Mouse (Mus musculus): ENCODE results near the gene Bnip1. TPM values are rescaled to one million over a fixed set of nuclear protein-coding genes. Genes with fewer than 3 reads are reported as not detected.

Bnip1 gene
- total and polyA plus RNA-seq, 3 experiments: 50.9 to 59.6 (median 54.6) TPM

GRCm38 (mm10) chr17:26838191-26838910 is 57.5 kb downstream of the Bnip1 start:
- Histone ChIP-seq H3K4me3 (replicated peaks in 1 of 3; ENCODE audit: low read depth in 2 of 3, low read length in 2 of 3, poor library complexity in 1 of 3) (no peak overlapping the region), H3K27me3 (replicated peaks) (no peaks in the 10 kb centered on the region)
- dilution Hi-C loops (cut with MboI; ENCODE audit: extremely low pct_ligation_motif_present, extremely low pct_unique_long_range_greater_than_20kb, low sequenced_read_pairs): no loop called here

GRCm38 (mm10) chr17:26838911-26839717 is 58.2 kb downstream of the Bnip1 start:
- peaks cover 12% of the 10 kb centered on the region for H3K9me3 ChIP-seq (replicated peaks; ENCODE audit: low read length)
- no peaks in the 10 kb centered on the region for H3K36me3 ChIP-seq (replicated peaks in 1 of 2; ENCODE audit: control insufficient read depth in 1 of 2, insufficient read depth in 1 of 2, low read length in 1 of 2)
- H3K79me2 ChIP-seq (replicated peaks; ENCODE audit: control insufficient read depth, extremely low read depth, insufficient read depth, poor library complexity, severe bottlenecking): no peaks in the 10 kb centered on the region
- no peak overlapping the region for H3K4me2 ChIP-seq (ENCODE audit: insufficient read depth, low read depth, poor library complexity, severe bottlenecking)
- dilution Hi-C loops (cut with MboI; ENCODE audit: extremely low pct_ligation_motif_present, extremely low pct_unique_long_range_greater_than_20kb, low sequenced_read_pairs): no loop called here
- H3K27ac ChIP-seq (ENCODE audit: insufficient read depth, low read depth): no peak overlapping the region
- peaks cover 4 to 10% of the 10 kb centered on the region in 2 experiments for H3K4me1 ChIP-seq (ENCODE audit: control insufficient read depth in 1 of 2, insufficient read depth in 2 of 2)
- TF ChIP-seq GABPA (IDR thresholded peaks at IDR 0.05; ENCODE audit: insufficient replicate concordance, low read depth, low read length) (no peak), ZNF384 (IDR thresholded peaks at IDR 0.05; ENCODE audit: low read depth, low read length) (no peak), MYC (IDR thresholded peaks at IDR 0.05; ENCODE audit: low read depth, low read length) (no peak), POLR2A (IDR thresholded peaks at IDR 0.05; ENCODE audit: low read depth, low read length) (no peak), ZKSCAN1 (IDR thresholded peaks at IDR 0.05; ENCODE audit: borderline replicate concordance, low read depth, low read length) (no peak), SMC3 (IDR thresholded peaks at IDR 0.05; ENCODE audit: low read depth, low read length) (no peak), USF2 (conservative IDR thresholded peaks at IDR 0.05; ENCODE audit: low read depth, low read length) (no peak), MAX (IDR thresholded peaks at IDR 0.05; ENCODE audit: low read length) (no peak), ZMIZ1 (IDR thresholded peaks at IDR 0.05; ENCODE audit: low read depth, low read length) (no peak), MEF2A (IDR thresholded peaks at IDR 0.05; ENCODE audit: borderline replicate concordance, low read depth, low read length) (no peak)
- H3K4me3 ChIP-seq (replicated peaks in 1 of 3; ENCODE audit: low read depth in 2 of 3, low read length in 2 of 3, poor library complexity in 1 of 3): no peak overlapping the region
- in situ Hi-C loops (cut with MboI; ENCODE audit: low pct_ligation_motif_present, low pct_unique_long_range_greater_than_20kb, low sequenced_read_pairs): no loop called here
- no peak for DNase-seq (ENCODE audit: extremely low read depth)
- no peaks in the 10 kb centered on the region for H3K27me3 ChIP-seq (replicated peaks)
- no peak overlapping the region for H3K9ac ChIP-seq (ENCODE audit: insufficient read depth, low read depth)

More at GRCm38 (mm10) chr17:26838191-26838910, 57.5 kb downstream of the Bnip1 start:
- in situ Hi-C loops (cut with MboI; ENCODE audit: low pct_ligation_motif_present, low pct_unique_long_range_greater_than_20kb, low sequenced_read_pairs): no loop called here
- Histone ChIP-seq H3K79me2 (replicated peaks; ENCODE audit: control insufficient read depth, extremely low read depth, insufficient read depth, poor library complexity, severe bottlenecking) (no peaks in the 10 kb centered on the region), H3K9ac (ENCODE audit: insufficient read depth, low read depth) (no peak overlapping the region), H3K36me3 (replicated peaks in 1 of 2; ENCODE audit: control insufficient read depth in 1 of 2, insufficient read depth in 1 of 2, low read length in 1 of 2) (no peaks in the 10 kb centered on the region), H3K27ac (ENCODE audit: insufficient read depth, low read depth) (no peak overlapping the region), H3K4me2 (ENCODE audit: insufficient read depth, low read depth, poor library complexity, severe bottlenecking) (no peak overlapping the region), H3K4me1 (ENCODE audit: control insufficient read depth in 1 of 2, insufficient read depth in 2 of 2) (peaks cover 4 to 10% of the 10 kb centered on the region in 2 experiments), H3K9me3 (replicated peaks; ENCODE audit: low read length) (peaks cover 12% of the 10 kb centered on the region)
- no peak for DNase-seq (ENCODE audit: extremely low read depth)
- TF ChIP-seq MXI1 (IDR thresholded peaks at IDR 0.05; ENCODE audit: low read depth, low read length): no peak
- TF ChIP-seq POLR2AphosphoS2 (IDR thresholded peaks at IDR 0.05; ENCODE audit: low read depth, low read length): no peak
- TF ChIP-seq RCOR1 (conservative IDR thresholded peaks at IDR 0.05; ENCODE audit: low read depth, low read length): no peak
- TF ChIP-seq BHLHE40 (IDR thresholded peaks at IDR 0.05; ENCODE audit: low read depth, low read length): no peak
- no peak for TF ChIP-seq USF1 (IDR thresholded peaks at IDR 0.05; ENCODE audit: low read depth, low read length)
- TF ChIP-seq E2F4 (IDR thresholded peaks at IDR 0.05; ENCODE audit: insufficient replicate concordance, low read depth, low read length): no peak
- no peak for TF ChIP-seq JUND (conservative IDR thresholded peaks at IDR 0.05; ENCODE audit: low read depth, low read length)
- no peak for TF ChIP-seq POLR2A (IDR thresholded peaks at IDR 0.05; ENCODE audit: low read depth, low read length)
- no peak for TF ChIP-seq USF2 (conservative IDR thresholded peaks at IDR 0.05; ENCODE audit: low read depth, low read length)
- TF ChIP-seq TCF12 (IDR thresholded peaks at IDR 0.05; ENCODE audit: low read depth, low read length): no peak
- TF ChIP-seq ZKSCAN1 (IDR thresholded peaks at IDR 0.05; ENCODE audit: borderline replicate concordance, low read depth, low read length): no peak
- no peak for TF ChIP-seq MAFK (IDR thresholded peaks at IDR 0.05; ENCODE audit: insufficient replicate concordance, low read length)
- no peak for TF ChIP-seq MEF2A (IDR thresholded peaks at IDR 0.05; ENCODE audit: borderline replicate concordance, low read depth, low read length)
- TF ChIP-seq TBP (conservative IDR thresholded peaks at IDR 0.05; ENCODE audit: low read depth, low read length): no peak

All from CH12.LX (cell line).